Mouse (Mus musculus) neutrophil, adult 65 days (primary cell): Measurements from ENCODE around the gene 4930486L24Rik. TPM values are rescaled to one million over a fixed set of nuclear protein-coding genes. Genes with fewer than 3 reads are reported as not detected.

ENCODE experiments used
- total RNA-seq: library from RNA; stranded (reverse); gene quantifications from 2 replicates; pipeline ENCODE4 v1.2.4, GENCODE M21; 2023

The 4930486L24Rik gene
- total RNA-seq: not detected in 2 replicates

DNA sequence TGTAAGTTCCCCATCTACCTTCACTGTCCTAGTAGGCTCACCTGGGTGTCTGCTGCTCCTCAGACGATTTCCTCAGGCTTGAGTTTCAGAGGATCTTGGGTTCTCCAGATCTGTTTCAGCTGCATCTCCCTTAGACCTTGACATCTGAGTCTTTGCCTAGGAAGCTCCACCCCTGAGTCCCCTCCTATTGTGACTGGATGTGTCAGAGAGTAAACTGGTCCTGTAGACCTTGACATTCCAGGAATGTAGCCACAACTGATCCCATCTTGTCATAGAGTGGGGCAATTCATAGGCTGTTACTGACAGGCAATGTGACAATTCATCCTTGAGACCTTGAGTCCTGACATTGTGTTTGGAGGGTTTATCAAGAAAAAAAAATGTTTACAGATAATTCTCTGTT lies at the start of gene 4930486L24Rik:
Gene 4930486L24Rik (minus strand): TSS at position 195 of the 400 bp plus-strand sequence.

DNA sequence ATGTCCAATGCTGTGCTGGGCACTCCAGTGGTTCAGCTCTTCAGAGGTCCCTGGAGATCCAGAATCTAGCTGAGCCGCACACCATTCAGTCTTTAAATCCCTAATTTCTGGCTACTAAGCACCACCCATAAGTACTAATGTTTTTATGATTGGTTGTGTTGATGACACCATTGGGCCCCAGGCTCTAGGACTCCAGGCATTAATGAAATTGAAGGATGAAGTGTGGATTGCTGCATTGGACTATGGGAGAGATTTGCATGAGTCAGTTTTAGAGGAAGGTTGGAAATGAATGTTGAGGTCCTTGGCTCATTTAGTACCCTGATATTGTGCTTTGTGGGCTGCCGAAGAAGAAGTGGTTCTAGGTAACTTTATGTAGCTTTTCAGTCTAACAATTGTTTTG lies 40.5 kb upstream of the 4930486L24Rik start, which contains the start of gene Tpbpb:
Gene Tpbpb (minus strand): TSS at position 101 of the 400 bp plus-strand sequence.

DNA sequence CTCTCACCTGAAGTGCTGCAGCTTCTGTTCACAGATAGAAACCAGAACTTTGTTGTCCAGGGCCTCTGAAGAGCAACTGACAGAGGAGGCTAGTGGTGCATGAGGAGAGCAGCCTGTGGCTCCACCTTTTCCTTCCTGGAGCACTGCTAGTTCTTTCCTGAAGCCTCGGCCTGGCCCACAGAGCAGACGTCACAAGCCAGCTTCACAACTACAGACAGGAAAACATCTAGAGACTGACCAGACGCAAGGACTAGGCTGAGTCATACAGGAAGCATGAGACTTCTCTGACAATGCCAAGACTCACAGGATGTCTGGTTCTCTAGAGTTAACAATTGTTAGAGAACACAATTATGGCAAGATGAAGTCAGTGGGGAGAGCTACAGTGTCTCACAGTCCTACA lies 33.1 kb upstream of the 4930486L24Rik start, which contains the start of gene Ctla2b:
Gene Ctla2b (minus strand): TSS at position 120 of the 400 bp plus-strand sequence.

DNA sequence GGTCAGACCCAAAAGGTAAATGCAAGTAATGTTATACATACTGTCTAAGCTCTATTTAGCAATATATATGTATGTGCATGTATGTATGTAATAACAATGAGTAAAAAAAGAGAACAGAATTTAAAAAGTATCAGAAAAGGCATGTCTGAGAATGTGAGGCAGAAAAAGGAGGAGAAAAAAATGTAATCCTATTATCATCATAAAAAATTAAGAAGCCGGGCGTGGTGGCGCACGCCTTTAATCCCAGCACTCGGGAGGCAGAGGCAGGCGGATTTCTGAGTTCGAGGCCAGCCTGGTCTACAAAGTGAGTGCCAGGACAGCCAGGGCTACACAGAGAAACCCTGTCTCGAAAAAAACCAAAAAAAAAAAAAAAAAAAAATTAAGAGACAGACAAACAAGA lies 32.5 kb upstream of the 4930486L24Rik start, which contains the start of gene Gm49392:
Gene Gm49392 (minus strand): TSS at position 101 of the 400 bp plus-strand sequence.

DNA sequence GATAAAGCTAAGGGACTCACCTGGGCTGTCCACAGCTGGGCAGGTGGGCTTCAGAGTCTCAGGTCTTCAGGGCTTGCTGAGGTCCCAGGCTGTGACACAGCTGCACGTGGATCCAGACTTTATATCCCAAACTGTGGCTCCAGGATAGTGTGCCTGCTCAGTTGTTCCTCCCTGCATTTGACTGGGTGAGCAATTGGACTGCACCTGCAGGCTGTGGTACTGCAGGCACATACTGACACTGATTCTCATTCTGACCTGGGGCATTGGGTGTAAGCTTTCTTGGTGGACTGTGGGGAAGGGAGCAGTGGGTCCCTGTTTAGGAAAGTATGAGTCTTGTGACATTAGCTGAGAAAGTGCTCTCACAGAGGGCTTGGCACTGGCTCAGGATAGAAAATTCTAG lies 61.5 kb downstream of the 4930486L24Rik start, which contains the start of gene Ctsll3:
Gene Ctsll3 (minus strand): TSS at position 101 of the 400 bp plus-strand sequence.

Other genes with a start within 250 kb of the 4930486L24Rik start
- not detected in 2 replicates for gene BC051665, start 78.1 kb downstream of the 4930486L24Rik start, total RNA-seq
- gene Ctsll3, start 61.6 kb downstream of the 4930486L24Rik start, total RNA-seq: not detected in 2 replicates
- gene Gm49392, start 32.4 kb upstream of the 4930486L24Rik start, total RNA-seq: not detected in 2 replicates
- 0.32 TPM in 1 of 2 replicates, not detected in the other for gene Ctla2b, start 33.0 kb upstream of the 4930486L24Rik start, total RNA-seq
- gene Tpbpb, start 40.4 kb upstream of the 4930486L24Rik start, total RNA-seq: not detected in 2 replicates
- not detected in 2 replicates for gene Gm49393, start 71.1 kb upstream of the 4930486L24Rik start, total RNA-seq
- not detected in 2 replicates for gene Gm49391, start 72.1 kb upstream of the 4930486L24Rik start, total RNA-seq
- gene Ctla2a, start 72.2 kb upstream of the 4930486L24Rik start, total RNA-seq: 0.84 and 2.9 TPM in 2 replicates
- not detected in 2 replicates for gene Tpbpa, start 77.5 kb upstream of the 4930486L24Rik start, total RNA-seq
- gene Ctsj, start 141.5 kb upstream of the 4930486L24Rik start, total RNA-seq: not detected in 2 replicates
- not detected in 2 replicates for gene Ctsq, start 176.2 kb upstream of the 4930486L24Rik start, total RNA-seq